Mouse (Mus musculus) layer of hippocampus, postnatal 36 days (tissue): ENCODE results near the gene Dqx1. TPM values are rescaled to one million over a fixed set of nuclear protein-coding genes. Genes with fewer than 3 reads are reported as not detected.

Experiments used
- DNase-seq, 2 experiments: peaks; one replicate each; pipeline ENCODE4 v3.0.0; 2022
- total RNA-seq, 2 experiments: library from RNA; stranded (reverse); gene quantifications; 2 replicates each; pipeline ENCODE4 v1.2.3; 2021

The Dqx1 gene
- under 1 TPM; 0.40 to 0.94 TPM for total RNA-seq

- no peak for DNase-seq
These were observed at the start of gene Dqx1 for GRCm38 (mm10) chr6:83057790-83058189. Gene Dqx1, plus strand, starts transcription at chr6:83057844.

DNA sequence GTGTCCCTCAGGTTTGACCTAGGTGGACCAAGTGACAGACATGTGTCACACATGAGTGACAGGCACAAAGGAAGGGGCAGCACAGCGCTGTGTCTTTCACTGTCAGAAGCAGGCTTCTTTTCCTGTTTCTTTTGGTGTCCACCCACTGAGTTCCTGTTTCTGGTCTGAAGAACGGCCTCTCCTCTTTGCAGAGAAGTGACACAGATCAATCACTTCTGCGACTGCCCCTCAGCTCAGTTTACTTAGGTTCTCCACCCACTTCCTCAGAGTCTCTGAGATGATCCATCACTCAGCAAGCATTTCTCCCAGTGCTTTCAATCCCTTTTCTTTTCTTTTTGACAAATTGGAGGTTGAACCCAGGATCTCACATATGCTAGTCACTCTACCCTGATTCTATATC is 49.0 kb upstream of the Dqx1 start:
- DNase-seq: no peak

DNA sequence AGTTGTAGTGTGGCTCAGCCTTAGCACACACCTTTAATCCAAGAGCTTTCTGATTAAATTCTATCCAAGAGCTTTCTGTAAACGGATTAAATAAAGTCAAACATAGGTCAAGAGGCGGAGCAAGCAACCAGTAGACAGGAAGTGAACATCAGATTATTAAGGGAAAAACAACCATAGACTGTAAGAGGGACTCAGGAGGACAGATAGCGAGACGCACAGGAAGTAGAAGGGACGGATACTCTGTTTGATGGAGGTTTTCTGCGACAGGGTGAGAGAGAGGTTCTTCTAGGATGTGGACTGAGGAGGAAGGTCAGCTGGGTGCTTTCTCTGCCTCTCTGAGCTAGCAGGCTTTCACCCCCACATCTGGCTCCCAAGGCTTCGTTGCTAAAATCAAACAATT is 47.6 kb upstream of the Dqx1 start:
- DNase-seq: no peak

DNA sequence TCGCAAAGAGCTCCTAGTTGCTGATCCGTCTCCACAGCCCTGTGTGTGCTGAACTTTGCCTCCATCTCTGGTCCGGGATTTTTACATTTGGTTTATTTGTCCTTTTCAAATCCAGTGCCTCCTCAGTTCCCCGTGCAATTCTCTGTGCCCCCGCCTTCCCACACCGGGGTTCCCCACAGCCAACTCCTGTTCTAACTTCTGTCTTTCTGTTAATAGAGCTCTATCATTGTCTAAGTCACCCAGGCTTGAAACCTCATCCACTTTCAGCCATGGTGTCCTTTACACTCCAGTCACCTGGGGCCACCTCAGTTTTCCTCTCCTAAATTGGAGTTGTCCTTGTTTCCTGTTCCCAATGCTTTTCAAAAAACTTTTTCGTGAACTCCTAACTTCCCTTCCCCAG is 46.4 kb upstream of the Dqx1 start:
- no peak for DNase-seq

GRCm38 (mm10) chr6:83011756-83012155 is 45.9 kb upstream of the Dqx1 start:
- no peak for DNase-seq

GRCm38 (mm10) chr6:83013444-83013843 is 44.2 kb upstream of the Dqx1 start:
- no peak for DNase-seq

DNA sequence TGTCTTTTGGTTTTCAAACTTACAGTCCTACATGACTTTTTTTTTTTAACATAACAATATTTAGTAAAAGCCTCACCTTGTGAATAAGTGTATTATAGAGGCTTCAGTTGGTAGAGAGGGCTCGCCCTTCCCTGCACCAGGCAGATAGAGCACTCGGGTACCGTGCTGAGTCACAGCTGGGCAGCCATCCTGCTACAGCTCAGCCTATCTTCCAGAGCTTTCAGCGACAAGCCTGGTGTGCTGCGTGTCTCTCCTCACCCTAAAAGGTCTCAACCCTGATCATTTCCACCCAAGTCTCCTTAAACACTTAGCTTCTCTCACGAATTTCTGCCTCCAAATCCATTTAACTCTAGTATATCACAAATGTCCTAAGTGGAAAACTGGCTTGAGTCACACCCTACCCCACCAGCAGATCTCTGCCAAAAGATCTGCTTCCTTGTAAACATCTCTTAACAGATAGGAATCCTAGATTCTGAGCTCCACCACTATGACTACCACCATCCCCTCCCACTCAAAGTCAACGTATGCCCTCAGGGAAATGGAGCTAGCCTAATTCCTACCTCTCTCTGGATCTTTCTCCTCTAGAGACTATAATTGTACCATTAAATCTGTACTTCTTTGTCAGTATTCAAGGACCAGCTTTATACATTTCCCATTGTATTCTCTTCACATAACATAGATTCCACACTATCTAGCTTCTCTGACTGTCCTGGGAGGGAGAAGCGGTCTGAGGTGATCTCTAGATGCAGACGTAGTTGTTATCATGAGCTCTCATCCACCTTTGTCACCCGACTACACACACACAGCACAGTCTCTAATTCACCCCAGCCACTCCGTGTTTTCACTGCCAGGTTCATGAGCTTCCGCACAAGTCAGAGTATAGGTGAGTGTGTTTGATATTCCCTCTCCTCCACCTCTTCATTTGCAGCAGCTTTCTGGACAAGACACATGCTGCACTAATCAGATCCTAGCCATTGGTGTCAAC is 42.9 kb upstream of the Dqx1 start:
- DNase-seq: no peak

- no peak for DNase-seq
These were observed 41.9 kb upstream of the Dqx1 start for GRCm38 (mm10) chr6:83015749-83016148.

- no peak for DNase-seq
These were observed 40.5 kb upstream of the Dqx1 start for GRCm38 (mm10) chr6:83017190-83017589.

DNA sequence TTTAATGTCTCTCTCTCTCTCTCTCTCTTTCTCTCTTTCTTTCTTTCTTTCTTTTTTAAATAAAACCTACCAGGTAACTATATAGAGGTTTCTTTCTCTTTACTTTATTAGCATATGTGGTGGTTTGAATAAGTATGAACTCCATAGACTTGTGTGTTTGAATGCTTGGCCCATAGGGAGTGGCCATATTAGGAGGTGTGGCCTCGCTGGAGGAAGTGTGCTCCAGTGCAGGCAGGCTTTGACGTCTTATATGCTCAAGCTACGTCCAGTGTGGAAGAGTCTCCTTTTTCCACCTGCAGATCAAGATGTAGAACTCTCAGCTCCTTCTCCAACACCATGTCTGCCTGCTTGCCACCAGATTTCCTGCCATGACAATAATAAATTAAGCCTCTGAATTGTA is 38.6 kb upstream of the Dqx1 start:
- DNase-seq: no peak

DNA sequence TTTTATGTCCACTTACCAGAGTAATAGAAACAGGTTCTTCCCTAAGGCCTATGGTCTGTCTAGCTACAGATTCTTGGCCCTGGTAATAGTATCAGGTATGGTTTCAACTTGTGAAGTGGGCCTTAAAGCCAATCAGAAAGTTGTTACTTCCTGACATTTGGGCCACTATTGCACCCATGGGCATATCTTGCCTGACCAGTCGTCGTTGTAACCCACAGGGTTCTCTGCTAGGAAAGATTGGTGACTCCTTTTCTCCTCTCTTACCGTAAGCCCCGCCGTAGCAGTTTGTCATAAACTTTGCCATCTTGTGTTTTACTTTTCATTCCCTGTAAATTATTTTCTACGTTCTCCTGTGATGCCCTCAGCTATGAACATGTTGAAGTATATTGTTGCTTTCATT is 37.5 kb upstream of the Dqx1 start:
- DNase-seq: no peak

GRCm38 (mm10) chr6:83020836-83021593 is 36.6 kb upstream of the Dqx1 start:
- DNase-seq: no peak

- no peak for DNase-seq
These were observed 34.6 kb upstream of the Dqx1 start for GRCm38 (mm10) chr6:83023008-83023407.

DNA sequence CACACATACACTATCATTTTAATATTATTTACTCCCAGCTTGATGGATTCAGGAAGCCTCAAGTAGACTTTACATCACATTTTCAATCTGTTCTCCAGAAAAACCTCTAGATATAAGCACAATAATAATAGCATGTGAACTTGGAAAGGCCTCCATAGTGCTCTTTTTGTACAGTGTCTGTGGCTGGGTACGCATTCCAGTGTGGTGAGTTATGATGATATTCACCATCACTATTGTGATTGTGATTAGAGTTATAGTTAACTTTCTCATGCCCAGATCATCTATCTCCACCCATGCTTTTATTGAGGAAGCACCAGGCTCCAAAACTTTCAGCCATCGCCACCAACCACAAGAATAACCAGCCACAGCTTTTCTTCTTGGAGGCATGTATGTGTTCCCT is 33.9 kb upstream of the Dqx1 start:
- no peak for DNase-seq

GRCm38 (mm10) chr6:83024421-83024820 is 33.2 kb upstream of the Dqx1 start:
- DNase-seq: no peak

DNA sequence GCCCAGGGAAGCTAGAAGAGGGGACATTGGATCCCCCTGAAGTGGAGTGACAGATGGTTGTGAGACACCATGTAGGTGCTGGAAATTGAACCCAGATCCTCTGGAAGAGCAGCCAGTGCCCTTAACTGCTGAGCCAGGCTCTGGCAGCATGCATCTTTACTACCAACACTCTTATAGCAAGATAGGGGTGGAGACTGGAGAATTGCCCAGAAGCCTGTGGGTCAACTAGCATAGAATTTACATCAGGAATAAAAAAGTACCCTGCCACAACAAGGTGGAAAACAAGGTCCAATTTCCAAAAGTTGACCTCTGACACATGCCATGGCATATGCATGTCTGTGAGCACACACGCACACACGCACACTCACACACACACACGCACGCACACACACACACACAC is 32.4 kb upstream of the Dqx1 start:
- DNase-seq: no peak

- DNase-seq: no peak
These were observed 30.4 kb upstream of the Dqx1 start for GRCm38 (mm10) chr6:83027293-83027692.

GRCm38 (mm10) chr6:83027706-83028105 is 29.9 kb upstream of the Dqx1 start:
- no peak for DNase-seq

DNA sequence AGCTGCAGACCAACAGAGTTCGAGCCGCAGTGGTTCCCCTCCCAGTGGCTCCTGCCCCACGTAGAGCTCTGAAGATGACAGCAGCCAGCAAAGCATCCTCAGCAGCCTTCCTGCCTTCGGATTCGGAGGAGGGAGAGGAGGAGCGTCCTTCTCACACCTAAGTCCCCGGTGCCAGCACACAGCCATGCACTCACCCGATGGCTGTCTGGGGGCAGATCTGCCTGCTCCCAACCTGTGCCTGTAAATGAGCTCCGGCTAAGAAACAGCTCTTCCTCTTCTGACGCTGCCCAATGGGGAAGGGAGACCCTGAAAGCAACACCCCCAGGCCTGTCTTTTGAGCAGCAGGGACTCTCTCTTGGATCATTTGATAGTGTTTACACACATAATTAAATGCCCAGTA is 27.9 kb upstream of the Dqx1 start:
- no peak for DNase-seq

DNA sequence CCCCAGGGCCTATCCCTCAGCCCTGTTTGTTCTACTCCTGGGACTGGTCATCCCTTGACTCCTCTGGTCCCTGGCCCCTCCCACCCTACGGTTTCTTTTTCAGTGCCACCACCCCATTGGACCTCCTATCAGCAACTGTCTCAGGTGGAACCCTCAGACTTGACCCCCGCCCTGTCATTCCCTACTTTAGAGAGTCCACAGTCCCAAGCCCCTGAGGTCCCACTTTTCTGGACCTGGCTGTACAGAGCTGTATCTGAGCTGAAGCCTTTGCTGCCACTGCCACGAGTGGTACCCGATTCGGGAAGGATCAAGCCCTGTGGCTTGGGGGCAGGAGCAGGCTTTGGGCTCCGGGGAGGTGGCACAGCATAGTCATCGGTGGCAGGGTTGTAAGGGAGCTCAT is 26.5 kb upstream of the Dqx1 start:
- DNase-seq: no peak

GRCm38 (mm10) chr6:83031921-83032590 is 25.6 kb upstream of the Dqx1 start:
- no peak for DNase-seq

GRCm38 (mm10) chr6:83032769-83033191 is 24.9 kb upstream of the Dqx1 start:
- no peak for DNase-seq
